Mouse (Mus musculus): ENCODE data around the gene Dennd2c.

- TF ChIP-seq CTCF (IDR thresholded peaks at IDR 0.05; ENCODE audit: control insufficient read depth, insufficient read depth, insufficient read length) (no peak), MYOG (IDR thresholded peaks at IDR 0.05; ENCODE audit: control insufficient read depth, extremely low read depth, insufficient read length) (no peak)
Measured at GRCm38 (mm10) chr3:103099667-103100066, 2.7 kb upstream of the Dennd2c start.

Data from C2C12 (cell line).